Mouse (Mus musculus) bone marrow, adult 2 months (tissue): ENCODE measurements around the gene Wdr83.

Experiments
- CTCF ChIP-seq: fragments of 200-500 bp; IDR thresholded peaks from 2 replicates; pipeline ENCODE4 v1.5.1; 2011; ENCODE audit warnings: low read length, control low read depth; ENCODE audit not compliant: control insufficient read depth, insufficient read depth
- POLR2A ChIP-seq: fragments of 200-500 bp; IDR thresholded peaks from 2 replicates; pipeline ENCODE4 v1.6.1; 2011; ENCODE audit warnings: low read depth, mild to moderate bottlenecking, control low read depth, low read length, borderline replicate concordance; ENCODE audit not compliant: control insufficient read depth

- no peak for TF ChIP-seq CTCF
- TF ChIP-seq POLR2A = no peak
Measured at GRCm38 (mm10) chr8:85032622-85033311, 48.3 kb downstream of the Wdr83 start.
